Mouse (Mus musculus): ENCODE measurements around the gene Rab19. TPM values are rescaled to one million over a fixed set of nuclear protein-coding genes. Genes with fewer than 3 reads are reported as not detected.

Gene Rab19
- polyA plus RNA-seq (2014; fragmentation: Nextera tagmentation; extraction: Ambion mirVana) = 0.23 and 0.30 TPM in 2 replicates

DNA sequence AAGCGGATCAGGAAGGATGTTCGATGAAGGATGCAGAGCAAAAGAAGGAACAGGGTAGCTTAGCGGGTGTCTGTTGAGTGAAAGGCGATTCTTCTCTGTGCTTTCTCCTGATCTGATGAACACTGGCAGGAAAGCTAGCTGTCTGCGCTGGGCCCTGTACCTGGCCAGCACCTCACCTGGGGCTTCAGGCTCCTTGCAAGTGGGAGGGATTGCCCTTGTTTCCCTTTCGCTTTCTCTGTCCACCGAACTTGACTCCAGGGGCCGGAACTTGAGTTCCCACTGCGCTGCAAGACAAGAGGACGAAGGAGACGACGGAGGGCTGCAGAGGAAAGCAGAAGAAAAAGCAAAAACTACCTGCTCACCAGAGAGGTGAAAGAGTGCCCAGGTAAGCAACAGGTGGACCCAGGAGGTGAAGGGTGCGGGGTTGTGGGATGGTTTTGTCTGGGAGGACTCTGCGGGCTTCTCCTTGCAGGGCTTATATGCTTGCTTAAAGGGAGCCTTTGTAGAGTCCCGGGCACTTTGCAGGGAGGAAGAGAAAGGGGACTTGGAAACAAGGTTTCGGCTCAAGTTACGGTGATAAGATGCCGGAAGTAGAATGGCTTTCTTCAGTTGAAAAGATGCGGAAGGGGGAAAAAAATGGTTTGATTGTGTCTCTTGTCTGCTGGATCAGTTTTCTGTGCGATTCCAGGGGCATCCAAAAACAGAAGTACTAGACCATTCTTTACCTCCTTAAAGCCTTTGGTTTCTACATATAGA, at the start of gene Rab19:
Gene Rab19, plus strand, starts transcription at position 51 of the 756 bp plus-strand sequence.
- DNase-seq (ENCODE audit: low spot score, missing footprints) = peak; percentile 91

DNA sequence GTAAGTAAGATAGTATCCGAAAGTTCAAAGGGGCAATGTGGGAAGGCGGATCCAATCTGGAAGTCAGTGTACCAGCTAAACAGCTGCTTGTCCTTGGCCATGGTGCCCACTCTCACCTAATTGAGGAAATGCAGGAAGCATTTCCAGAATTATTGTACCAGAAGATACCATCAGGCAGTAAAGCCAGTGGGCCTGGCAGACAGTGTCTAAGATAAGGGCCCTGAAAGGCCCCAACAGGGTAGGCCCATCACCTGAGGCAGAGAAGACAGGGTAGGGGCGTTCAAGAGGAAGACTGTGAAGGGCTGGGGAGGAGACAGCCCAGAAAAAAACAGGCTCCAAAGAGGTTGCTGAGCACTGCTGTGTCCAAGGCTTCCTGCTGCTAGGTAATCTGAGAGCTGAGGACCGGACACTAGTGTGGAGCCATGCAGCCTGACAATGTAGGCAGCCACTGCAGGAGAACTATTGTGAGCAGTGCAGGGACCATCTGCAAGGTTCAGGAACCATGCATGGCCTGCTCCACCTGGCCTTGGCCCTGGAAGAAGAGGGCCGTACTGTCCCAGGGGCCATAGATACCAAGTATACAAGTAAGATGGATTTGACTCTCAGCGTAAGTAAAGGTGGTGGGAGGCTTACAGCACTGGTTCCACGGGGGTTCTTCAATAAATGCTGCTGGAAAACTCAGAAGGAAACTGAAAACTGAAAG, 48.8 kb upstream of the Rab19 start:
- H3K27ac ChIP-seq (ENCODE audit: low read depth, low read length) = no peak overlapping the region
- H3K4me2 ChIP-seq = no peak overlapping the region
- no peaks in the 10 kb centered on the region for H3K4me1 ChIP-seq (ENCODE audit: control insufficient read depth, insufficient read depth, low read length)
- no peak overlapping the region for H3K4me3 ChIP-seq (ENCODE audit: low read depth, low read length)
- ATAC-seq (ENCODE audit: low FRiP score) (no peak), DNase-seq (ENCODE audit: low spot score, missing footprints) (peak; percentile 62)
- H3K9me3 ChIP-seq (ENCODE audit: control insufficient read depth, low read length) = no peaks in the 10 kb centered on the region
- H3K9ac ChIP-seq (ENCODE audit: low read length) = no peak overlapping the region
- H3K36me3 ChIP-seq (ENCODE audit: control insufficient read depth, insufficient read depth, low read length) = peaks cover 7% of the 10 kb centered on the region
- no peaks in the 10 kb centered on the region for H3K27me3 ChIP-seq (ENCODE audit: control insufficient read depth, insufficient read depth, low read length)
- WGBS = 76% methylated on average over 7 of the region's 7 CpGs

More for the DNA sequence above, at the start of gene Rab19:
- Histone ChIP-seq H3K27ac (ENCODE audit: low read depth, low read length) (no peak within 1 kb of the TSS), H3K36me3 (ENCODE audit: control insufficient read depth, insufficient read depth, low read length) (no peaks in the 10 kb centered on the region), H3K4me2 (peak within 1 kb of the TSS; percentile 39), H3K9ac (ENCODE audit: low read length) (peak within 1 kb of the TSS; percentile 9; the same call in 1 of the 2 replicates), H3K27me3 (ENCODE audit: control insufficient read depth, insufficient read depth, low read length) (peaks cover 6% of the 10 kb centered on the region), H3K4me1 (ENCODE audit: control insufficient read depth, insufficient read depth, low read length) (peaks cover 14% of the 10 kb centered on the region), H3K4me3 (ENCODE audit: low read depth, low read length) (peak within 1 kb of the TSS; percentile 18), H3K9me3 (ENCODE audit: control insufficient read depth, low read length) (no peaks in the 10 kb centered on the region)
- WGBS = 4% methylated on average over 20 of the region's 20 CpGs
- no peak for ATAC-seq (ENCODE audit: low FRiP score)

DNA sequence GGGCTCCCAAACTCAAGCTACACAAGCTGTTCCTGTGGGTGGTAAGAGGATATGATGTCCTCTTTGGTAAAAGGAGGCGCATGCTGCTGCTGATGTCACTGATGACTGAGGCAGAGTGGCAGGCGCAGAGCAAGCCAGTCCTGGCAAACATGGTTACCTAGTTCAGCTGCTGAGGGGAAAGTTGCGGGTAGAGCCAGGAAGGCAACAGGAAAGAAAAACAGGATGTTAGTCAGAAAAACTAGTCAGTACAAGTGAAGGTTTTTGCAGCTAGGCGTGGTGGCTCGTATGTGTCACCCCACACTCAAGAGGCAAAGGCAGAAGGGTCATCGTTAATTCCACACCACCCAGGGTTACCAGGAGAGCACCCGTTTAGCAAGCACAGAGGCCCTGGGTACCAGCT, 46.8 kb upstream of the Rab19 start:
- Histone ChIP-seq H3K36me3 (ENCODE audit: control insufficient read depth, insufficient read depth, low read length) (peaks cover 7% of the 10 kb centered on the region), H3K4me1 (ENCODE audit: control insufficient read depth, insufficient read depth, low read length) (no peaks in the 10 kb centered on the region), H3K4me2 (no peak overlapping the region), H3K27ac (ENCODE audit: low read depth, low read length) (no peak overlapping the region), H3K27me3 (ENCODE audit: control insufficient read depth, insufficient read depth, low read length) (no peaks in the 10 kb centered on the region), H3K9ac (ENCODE audit: low read length) (no peak overlapping the region), H3K9me3 (ENCODE audit: control insufficient read depth, low read length) (no peaks in the 10 kb centered on the region), H3K4me3 (ENCODE audit: low read depth, low read length) (no peak overlapping the region)
- 88% methylated on average over 7 of the region's 7 CpGs for WGBS
- DNase-seq (ENCODE audit: low spot score, missing footprints) (peak; percentile 41), ATAC-seq (ENCODE audit: low FRiP score) (no peak)

DNA sequence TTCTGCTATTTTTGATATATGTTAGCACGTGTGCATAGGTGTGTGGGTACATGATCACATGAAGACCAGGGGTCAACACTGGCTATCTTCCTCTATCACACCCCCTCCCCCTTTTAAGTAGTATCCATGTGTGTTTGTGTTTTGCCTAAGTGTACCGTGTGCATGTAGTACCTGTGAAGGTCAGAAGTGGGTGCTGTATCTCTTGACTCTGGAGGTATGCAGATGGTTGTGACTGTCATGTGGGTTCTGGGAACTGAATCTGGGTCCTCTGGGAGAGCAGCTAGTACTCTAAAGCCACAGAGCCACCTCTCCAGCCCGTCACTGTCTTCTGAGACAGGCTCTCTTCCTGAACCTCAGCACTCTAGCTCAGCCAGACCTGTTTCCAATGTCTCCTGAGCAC, 46.1 kb upstream of the Rab19 start:
- 92% methylated on average over 3 of the region's 3 CpGs for WGBS
- Histone ChIP-seq H3K27me3 (ENCODE audit: control insufficient read depth, insufficient read depth, low read length) (no peaks in the 10 kb centered on the region), H3K9ac (ENCODE audit: low read length) (no peak overlapping the region), H3K36me3 (ENCODE audit: control insufficient read depth, insufficient read depth, low read length) (peaks cover 7% of the 10 kb centered on the region), H3K4me1 (ENCODE audit: control insufficient read depth, insufficient read depth, low read length) (no peaks in the 10 kb centered on the region), H3K9me3 (ENCODE audit: control insufficient read depth, low read length) (no peaks in the 10 kb centered on the region), H3K4me2 (no peak overlapping the region), H3K27ac (ENCODE audit: low read depth, low read length) (no peak overlapping the region), H3K4me3 (ENCODE audit: low read depth, low read length) (no peak overlapping the region)
- DNase-seq (ENCODE audit: low spot score, missing footprints) (peak; percentile 31), ATAC-seq (ENCODE audit: low FRiP score) (no peak)

DNA sequence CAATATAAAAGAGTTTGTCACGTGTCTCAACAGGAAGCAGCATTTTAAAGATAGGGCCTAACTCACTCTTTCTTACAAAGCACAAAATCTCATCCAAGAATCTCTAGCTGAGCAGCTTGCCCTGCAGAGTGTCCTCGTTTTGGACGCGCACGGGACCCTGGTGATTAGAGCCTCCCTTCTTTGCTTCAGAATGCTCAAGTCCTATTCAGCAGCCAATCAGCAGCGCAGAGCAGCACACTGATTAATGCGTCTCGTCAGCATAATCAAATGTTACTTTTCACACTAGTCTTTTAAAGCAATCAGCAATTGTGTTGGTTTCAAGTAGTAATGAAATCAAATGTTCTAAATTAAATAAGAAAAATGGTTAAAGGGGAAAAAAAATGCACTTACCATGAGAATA, 42.6 kb upstream of the Rab19 start:
- Histone ChIP-seq H3K36me3 (ENCODE audit: control insufficient read depth, insufficient read depth, low read length) (peaks cover 12% of the 10 kb centered on the region), H3K9ac (ENCODE audit: low read length) (no peak overlapping the region), H3K4me1 (ENCODE audit: control insufficient read depth, insufficient read depth, low read length) (no peaks in the 10 kb centered on the region), H3K9me3 (ENCODE audit: control insufficient read depth, low read length) (no peaks in the 10 kb centered on the region), H3K4me3 (ENCODE audit: low read depth, low read length) (no peak overlapping the region), H3K4me2 (no peak overlapping the region), H3K27ac (ENCODE audit: low read depth, low read length) (no peak overlapping the region), H3K27me3 (ENCODE audit: control insufficient read depth, insufficient read depth, low read length) (no peaks in the 10 kb centered on the region)
- WGBS = 90% methylated on average over 8 of the region's 8 CpGs
- DNase-seq (ENCODE audit: low spot score, missing footprints) (no peak), ATAC-seq (ENCODE audit: low FRiP score) (no peak)

GRCm38 (mm10) chr6:39341798-39342197, 39.2 kb upstream of the Rab19 start:
- H3K36me3 ChIP-seq (ENCODE audit: control insufficient read depth, insufficient read depth, low read length) = peaks cover 5% of the 10 kb centered on the region; the same call in 1 of the 2 replicates
- 88% methylated on average over 2 of the region's 2 CpGs for WGBS

DNA sequence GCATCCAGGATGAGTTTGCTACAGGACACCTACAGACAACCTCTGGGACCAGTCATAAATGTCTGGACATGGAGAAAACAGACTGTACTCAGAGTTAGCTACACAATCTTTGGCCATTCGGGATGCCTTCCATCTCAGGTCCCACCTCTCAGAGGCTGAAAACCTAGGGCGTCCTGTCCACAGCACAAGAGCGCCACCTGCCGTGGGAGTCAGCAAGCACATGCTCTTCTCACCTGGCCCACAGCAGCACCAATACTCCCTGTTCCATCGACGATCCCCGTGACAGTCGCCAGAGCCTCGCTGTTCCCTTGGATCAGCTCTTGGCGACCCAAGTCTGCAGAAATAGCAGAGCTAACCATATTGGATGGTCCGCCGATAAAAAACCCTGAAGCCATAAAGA, 37.0 kb upstream of the Rab19 start:
- H3K4me3 ChIP-seq (ENCODE audit: low read depth, low read length) = no peak overlapping the region
- peaks cover 39% of the 10 kb centered on the region for H3K4me1 ChIP-seq (ENCODE audit: control insufficient read depth, insufficient read depth, low read length)
- no peak overlapping the region for H3K27ac ChIP-seq (ENCODE audit: low read depth, low read length)
- H3K9ac ChIP-seq (ENCODE audit: low read length) = no peak overlapping the region
- peaks cover 5% of the 10 kb centered on the region; the same call in 1 of the 2 replicates for H3K36me3 ChIP-seq (ENCODE audit: control insufficient read depth, insufficient read depth, low read length)
- 0 out of 2 replicates have a peak, but pooled peaks have one; percentile 30 for ATAC-seq (ENCODE audit: low FRiP score)
- WGBS = 25% methylated on average over 12 of the region's 12 CpGs
- H3K27me3 ChIP-seq (ENCODE audit: control insufficient read depth, insufficient read depth, low read length) = no peaks in the 10 kb centered on the region
- no peak overlapping the region for H3K4me2 ChIP-seq
- no peaks in the 10 kb centered on the region for H3K9me3 ChIP-seq (ENCODE audit: control insufficient read depth, low read length)
- DNase-seq (ENCODE audit: low spot score, missing footprints) = peak; percentile 98

More at GRCm38 (mm10) chr6:39341798-39342197, 39.2 kb upstream of the Rab19 start:
- H3K9me3 ChIP-seq (ENCODE audit: control insufficient read depth, low read length) = no peaks in the 10 kb centered on the region
- DNase-seq (ENCODE audit: low spot score, missing footprints) (no peak), ATAC-seq (ENCODE audit: low FRiP score) (no peak)
- H3K9ac ChIP-seq (ENCODE audit: low read length) = no peak overlapping the region
- peaks cover 20% of the 10 kb centered on the region for H3K4me1 ChIP-seq (ENCODE audit: control insufficient read depth, insufficient read depth, low read length)
- no peak overlapping the region for H3K4me3 ChIP-seq (ENCODE audit: low read depth, low read length)
- H3K27me3 ChIP-seq (ENCODE audit: control insufficient read depth, insufficient read depth, low read length) = no peaks in the 10 kb centered on the region
- H3K27ac ChIP-seq (ENCODE audit: low read depth, low read length) = no peak overlapping the region
- no peak overlapping the region for H3K4me2 ChIP-seq

DNA sequence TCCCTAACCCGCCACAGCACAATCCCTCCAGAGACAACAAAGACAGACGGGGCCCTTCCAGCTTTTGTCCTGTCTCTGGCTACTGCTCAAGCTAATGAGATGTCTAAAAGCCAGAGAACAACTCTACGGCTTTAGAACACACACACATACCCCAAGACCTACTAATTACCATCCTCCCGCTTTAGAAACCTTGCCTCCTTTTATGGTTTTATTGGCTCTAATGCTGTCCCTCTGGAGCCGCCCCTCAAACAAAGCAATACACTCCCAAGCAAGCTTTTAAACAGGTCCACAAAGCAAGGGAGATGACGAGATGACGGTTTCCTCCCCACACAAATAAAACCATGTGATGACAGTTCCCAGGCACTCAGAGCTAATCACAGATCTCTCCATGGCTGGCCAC, 35.5 kb upstream of the Rab19 start:
- Histone ChIP-seq H3K4me3 (ENCODE audit: low read depth, low read length) (no peak overlapping the region), H3K4me2 (no peak overlapping the region), H3K4me1 (ENCODE audit: control insufficient read depth, insufficient read depth, low read length) (peaks cover 40% of the 10 kb centered on the region), H3K9me3 (ENCODE audit: control insufficient read depth, low read length) (no peaks in the 10 kb centered on the region), H3K9ac (ENCODE audit: low read length) (peak overlapping the region; percentile 42), H3K36me3 (ENCODE audit: control insufficient read depth, insufficient read depth, low read length) (peaks cover 11% of the 10 kb centered on the region; the same call in 1 of the 2 replicates), H3K27me3 (ENCODE audit: control insufficient read depth, insufficient read depth, low read length) (no peaks in the 10 kb centered on the region), H3K27ac (ENCODE audit: low read depth, low read length) (peak overlapping the region; percentile 47)
- DNase-seq (ENCODE audit: low spot score, missing footprints) = peak; percentile 90
- WGBS = 17% methylated on average over 7 of the region's 7 CpGs
- peak; percentile 20; the same call in 1 of the 2 replicates for ATAC-seq (ENCODE audit: low FRiP score)

DNA sequence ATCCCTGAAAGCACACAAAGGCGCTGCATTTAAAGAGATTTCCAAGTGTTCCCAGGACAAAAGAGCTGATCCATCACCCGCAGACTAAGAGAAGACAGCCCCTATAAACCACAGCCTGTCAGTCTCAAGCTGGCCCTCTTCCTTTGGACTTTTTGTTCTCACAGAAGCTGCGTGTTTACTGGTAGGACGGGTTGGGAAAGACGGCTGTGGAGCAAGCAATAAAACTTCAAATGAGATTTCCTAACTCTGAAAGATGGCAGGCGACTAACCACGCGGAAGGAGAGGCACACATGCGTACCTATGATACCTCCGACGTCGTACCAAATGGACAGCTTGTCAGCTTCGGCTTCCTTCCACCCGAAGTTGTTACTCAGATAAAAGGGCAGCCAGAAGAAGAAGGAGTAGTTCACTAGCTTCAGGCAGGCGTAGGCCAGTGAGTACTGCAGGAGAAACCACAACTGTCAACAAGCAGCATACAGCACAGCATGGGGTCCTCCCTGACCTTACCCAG, 33.9 kb upstream of the Rab19 start:
- H3K4me1 ChIP-seq (ENCODE audit: control insufficient read depth, insufficient read depth, low read length) = peaks cover 40% of the 10 kb centered on the region
- H3K4me3 ChIP-seq (ENCODE audit: low read depth, low read length) = no peak overlapping the region
- DNase-seq (ENCODE audit: low spot score, missing footprints) = peak; percentile 88
- H3K27me3 ChIP-seq (ENCODE audit: control insufficient read depth, insufficient read depth, low read length) = no peaks in the 10 kb centered on the region
- peak overlapping the region; percentile 44 for H3K9ac ChIP-seq (ENCODE audit: low read length)
- peak overlapping the region; percentile 86 for H3K27ac ChIP-seq (ENCODE audit: low read depth, low read length)
- H3K9me3 ChIP-seq (ENCODE audit: control insufficient read depth, low read length) = no peaks in the 10 kb centered on the region
- peak overlapping the region; percentile 8; the same call in 1 of the 2 replicates for H3K4me2 ChIP-seq
- 13% methylated on average over 15 of the region's 15 CpGs for WGBS
- H3K36me3 ChIP-seq (ENCODE audit: control insufficient read depth, insufficient read depth, low read length) = peaks cover 10% of the 10 kb centered on the region; the same call in 1 of the 2 replicates
- peak; percentile 57 for ATAC-seq (ENCODE audit: low FRiP score)

All from midbrain, embryonic 11.5 days (tissue).